Mouse (Mus musculus): ENCODE data around the gene Fxr2. TPM values are rescaled to one million over a fixed set of nuclear protein-coding genes. Genes with fewer than 3 reads are reported as not detected.

Fxr2 gene
- polyA plus RNA-seq, 1 experiment from 2014 or later = 47.7 TPM

GRCm38 (mm10) chr11:69594853-69595252, 37.9 kb upstream of the Fxr2 start:
- Histone ChIP-seq H3K4me3 (replicated peaks; ENCODE audit: low read length) (no peak overlapping the region), H3K9me3 (ENCODE audit: control insufficient read depth, low read length) (no peaks in the 10 kb centered on the region), H3K4me1 (replicated peaks; ENCODE audit: control insufficient read depth, insufficient read depth, low read length) (peaks cover 8% of the 10 kb centered on the region), H3K27ac (ENCODE audit: low read length) (no peak overlapping the region), H3K36me3 (ENCODE audit: control insufficient read depth, insufficient read depth) (peaks cover 5% of the 10 kb centered on the region; the same call in 1 of the 2 replicates), H3K4me2 (ENCODE audit: low read length) (no peak overlapping the region), H3K9ac (replicated peaks; ENCODE audit: low read depth, low read length) (no peak overlapping the region), H3K27me3 (replicated peaks; ENCODE audit: control insufficient read depth, insufficient read depth, low read length) (no peaks in the 10 kb centered on the region)
- WGBS = 96% methylated on average over 6 of the region's 6 CpGs
- ATAC-seq = no peak

- Histone ChIP-seq H3K27ac (ENCODE audit: low read length) (no peak overlapping the region), H3K4me1 (replicated peaks; ENCODE audit: control insufficient read depth, insufficient read depth, low read length) (peaks cover 17% of the 10 kb centered on the region), H3K4me3 (replicated peaks; ENCODE audit: low read length) (no peak overlapping the region), H3K9ac (replicated peaks; ENCODE audit: low read depth, low read length) (no peak overlapping the region), H3K4me2 (ENCODE audit: low read length) (no peak overlapping the region), H3K27me3 (replicated peaks; ENCODE audit: control insufficient read depth, insufficient read depth, low read length) (no peaks in the 10 kb centered on the region), H3K36me3 (ENCODE audit: control insufficient read depth, insufficient read depth) (peaks cover 3% of the 10 kb centered on the region; the same call in 1 of the 2 replicates), H3K9me3 (ENCODE audit: control insufficient read depth, low read length) (no peaks in the 10 kb centered on the region)
- 11% methylated on average over 9 of the region's 9 CpGs for WGBS
- no peak for ATAC-seq
Observed at GRCm38 (mm10) chr11:69599436-69599835, 33.4 kb upstream of the Fxr2 start.

- no peaks in the 10 kb centered on the region for H3K9me3 ChIP-seq (ENCODE audit: control insufficient read depth, low read length)
Observed at GRCm38 (mm10) chr11:69600098-69600497, 32.7 kb upstream of the Fxr2 start.

DNA sequence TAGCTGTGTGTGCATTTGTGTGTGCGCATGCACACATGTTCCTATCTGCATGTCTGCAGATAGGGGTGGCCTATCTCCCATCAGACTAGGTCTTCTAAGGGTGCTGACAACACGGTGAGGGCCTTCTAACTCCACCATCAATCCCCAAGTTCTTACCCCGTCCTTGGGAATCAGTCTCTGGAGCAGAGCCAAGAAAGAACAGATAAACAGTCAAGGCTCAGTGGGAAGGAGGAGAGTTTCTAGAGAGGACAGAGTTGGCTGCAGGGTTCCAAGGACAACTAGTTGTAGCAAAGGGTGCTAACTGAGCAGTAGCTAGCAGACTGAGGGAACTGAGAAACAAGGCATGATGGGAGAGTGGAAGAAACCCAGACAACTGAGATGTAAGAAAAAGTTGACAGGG, 31.0 kb upstream of the Fxr2 start:
- 84% methylated on average over 3 of the region's 3 CpGs for WGBS
- Histone ChIP-seq H3K9ac (replicated peaks; ENCODE audit: low read depth, low read length) (no peak overlapping the region), H3K27me3 (replicated peaks; ENCODE audit: control insufficient read depth, insufficient read depth, low read length) (no peaks in the 10 kb centered on the region), H3K4me2 (ENCODE audit: low read length) (no peak overlapping the region), H3K36me3 (ENCODE audit: control insufficient read depth, insufficient read depth) (peaks cover 3% of the 10 kb centered on the region; the same call in 1 of the 2 replicates), H3K4me1 (replicated peaks; ENCODE audit: control insufficient read depth, insufficient read depth, low read length) (peaks cover 27% of the 10 kb centered on the region), H3K4me3 (replicated peaks; ENCODE audit: low read length) (no peak overlapping the region), H3K9me3 (ENCODE audit: control insufficient read depth, low read length) (no peaks in the 10 kb centered on the region), H3K27ac (ENCODE audit: low read length) (no peak overlapping the region)
- no peak for ATAC-seq

More at GRCm38 (mm10) chr11:69600098-69600497, 32.7 kb upstream of the Fxr2 start:
- no peak overlapping the region for H3K4me2 ChIP-seq (ENCODE audit: low read length)
- peaks cover 3% of the 10 kb centered on the region; the same call in 1 of the 2 replicates for H3K36me3 ChIP-seq (ENCODE audit: control insufficient read depth, insufficient read depth)
- 8% methylated on average over 6 of the region's 6 CpGs for WGBS
- ATAC-seq = 0 out of 2 replicates have a peak, but pooled peaks have one; percentile 38
- H3K27ac ChIP-seq (ENCODE audit: low read length) = no peak overlapping the region; the same call in 1 of the 2 replicates
- no peaks in the 10 kb centered on the region for H3K27me3 ChIP-seq (replicated peaks; ENCODE audit: control insufficient read depth, insufficient read depth, low read length)
- H3K4me1 ChIP-seq (replicated peaks; ENCODE audit: control insufficient read depth, insufficient read depth, low read length) = peaks cover 23% of the 10 kb centered on the region
- H3K4me3 ChIP-seq (replicated peaks; ENCODE audit: low read length) = no peak overlapping the region
- no peak overlapping the region for H3K9ac ChIP-seq (replicated peaks; ENCODE audit: low read depth, low read length)

- H3K4me2 ChIP-seq (ENCODE audit: low read length) = no peak overlapping the region
- H3K27me3 ChIP-seq (replicated peaks; ENCODE audit: control insufficient read depth, insufficient read depth, low read length) = no peaks in the 10 kb centered on the region
Observed at GRCm38 (mm10) chr11:69603516-69603915, 29.3 kb upstream of the Fxr2 start.

GRCm38 (mm10) chr11:69604347-69604746, 28.4 kb upstream of the Fxr2 start:
- 49% methylated on average over 3 of the region's 3 CpGs for WGBS
- peaks cover 26% of the 10 kb centered on the region for H3K4me1 ChIP-seq (replicated peaks; ENCODE audit: control insufficient read depth, insufficient read depth, low read length)

More at GRCm38 (mm10) chr11:69603516-69603915, 29.3 kb upstream of the Fxr2 start:
- no peaks in the 10 kb centered on the region for H3K9me3 ChIP-seq (ENCODE audit: control insufficient read depth, low read length)
- peaks cover 27% of the 10 kb centered on the region for H3K4me1 ChIP-seq (replicated peaks; ENCODE audit: control insufficient read depth, insufficient read depth, low read length)
- ATAC-seq = no peak
- H3K9ac ChIP-seq (replicated peaks; ENCODE audit: low read depth, low read length) = no peak overlapping the region
- no peak overlapping the region for H3K27ac ChIP-seq (ENCODE audit: low read length)
- H3K36me3 ChIP-seq (ENCODE audit: control insufficient read depth, insufficient read depth) = peaks cover 3% of the 10 kb centered on the region; the same call in 1 of the 2 replicates
- 85% methylated on average over 8 of the region's 8 CpGs for WGBS
- H3K4me3 ChIP-seq (replicated peaks; ENCODE audit: low read length) = no peak overlapping the region

GRCm38 (mm10) chr11:69604795-69605664, 27.8 kb upstream of the Fxr2 start:
- ATAC-seq = peak; percentile 64
- H3K36me3 ChIP-seq (ENCODE audit: control insufficient read depth, insufficient read depth) = peaks cover 3% of the 10 kb centered on the region; the same call in 1 of the 2 replicates
- WGBS = under 1% methylated on average over 57 of the region's 73 CpGs
- no peaks in the 10 kb centered on the region for H3K9me3 ChIP-seq (ENCODE audit: control insufficient read depth, low read length)
- H3K4me3 ChIP-seq (replicated peaks; ENCODE audit: low read length) = peak overlapping the region; percentile 80
- no peaks in the 10 kb centered on the region for H3K27me3 ChIP-seq (replicated peaks; ENCODE audit: control insufficient read depth, insufficient read depth, low read length)
- H3K9ac ChIP-seq (replicated peaks; ENCODE audit: low read depth, low read length) = peak overlapping the region; percentile 84
- peak overlapping the region; percentile 65 for H3K27ac ChIP-seq (ENCODE audit: low read length)
- H3K4me2 ChIP-seq (ENCODE audit: low read length) = peak overlapping the region; percentile 99
- H3K4me1 ChIP-seq (replicated peaks; ENCODE audit: control insufficient read depth, insufficient read depth, low read length) = peaks cover 23% of the 10 kb centered on the region

More at GRCm38 (mm10) chr11:69604347-69604746, 28.4 kb upstream of the Fxr2 start:
- H3K36me3 ChIP-seq (ENCODE audit: control insufficient read depth, insufficient read depth) = peaks cover 3% of the 10 kb centered on the region; the same call in 1 of the 2 replicates
- no peak overlapping the region; the same call in 1 of the 2 replicates for H3K27ac ChIP-seq (ENCODE audit: low read length)
- H3K9me3 ChIP-seq (ENCODE audit: control insufficient read depth, low read length) = no peaks in the 10 kb centered on the region
- peak overlapping the region; percentile 80 for H3K4me3 ChIP-seq (replicated peaks; ENCODE audit: low read length)
- H3K9ac ChIP-seq (replicated peaks; ENCODE audit: low read depth, low read length) = peak overlapping the region; percentile 84
- ATAC-seq = no peak
- H3K27me3 ChIP-seq (replicated peaks; ENCODE audit: control insufficient read depth, insufficient read depth, low read length) = no peaks in the 10 kb centered on the region
- H3K4me2 ChIP-seq (ENCODE audit: low read length) = peak overlapping the region; percentile 99

DNA sequence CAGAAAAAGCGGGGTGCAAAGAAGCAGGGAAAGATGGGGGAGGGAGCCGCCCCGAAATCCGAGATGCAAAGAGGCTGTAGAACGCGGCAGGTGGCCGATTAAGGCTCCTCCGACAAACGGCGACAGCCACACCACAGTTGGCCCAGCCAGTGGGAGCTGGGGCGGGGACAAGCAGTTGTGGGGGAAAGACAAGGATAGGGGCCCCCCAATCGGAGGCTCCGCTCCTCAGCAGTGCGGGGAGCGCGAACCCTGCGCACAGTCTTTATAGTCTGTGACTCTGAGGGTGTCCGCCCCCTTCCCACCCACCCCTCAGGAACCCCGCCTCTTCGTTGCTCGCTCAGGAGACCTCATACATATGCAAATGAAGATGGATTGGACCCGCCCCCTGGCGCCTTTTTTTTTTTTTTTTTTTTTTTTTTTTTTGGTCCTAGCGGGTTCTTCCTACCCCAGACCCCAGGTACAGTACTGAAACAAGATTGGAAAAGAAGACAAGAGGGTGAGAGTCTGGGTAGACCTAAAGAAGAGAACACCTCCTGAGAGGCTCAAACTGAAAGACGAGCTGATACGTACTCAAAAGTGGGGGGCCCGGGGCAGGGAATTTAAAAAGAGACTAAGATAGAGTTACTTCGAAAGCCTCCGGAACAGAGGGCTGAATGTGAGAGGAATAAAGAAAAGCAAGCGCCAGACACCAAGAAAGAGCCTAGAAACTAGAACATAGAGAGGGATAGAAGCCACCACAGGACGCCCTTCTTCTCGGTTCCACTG, 26.9 kb upstream of the Fxr2 start, which contains the start of gene Atp1b2:
Gene Atp1b2 (minus strand): TSS at position 217 of the 765 bp plus-strand sequence.
- peak within 1 kb of the TSS; percentile 80 for H3K4me3 ChIP-seq (replicated peaks; ENCODE audit: low read length)
- peak within 1 kb of the TSS; percentile 65 for H3K27ac ChIP-seq (ENCODE audit: low read length)
- peaks cover 17% of the 10 kb centered on the region for H3K4me1 ChIP-seq (replicated peaks; ENCODE audit: control insufficient read depth, insufficient read depth, low read length)
- peak within 1 kb of the TSS; percentile 99 for H3K4me2 ChIP-seq (ENCODE audit: low read length)
- H3K27me3 ChIP-seq (replicated peaks; ENCODE audit: control insufficient read depth, insufficient read depth, low read length) = no peaks in the 10 kb centered on the region
- H3K9ac ChIP-seq (replicated peaks; ENCODE audit: low read depth, low read length) = peak within 1 kb of the TSS; percentile 84
- ATAC-seq = peak; percentile 95
- H3K9me3 ChIP-seq (ENCODE audit: control insufficient read depth, low read length) = no peaks in the 10 kb centered on the region
- 1% methylated on average over 32 of the region's 32 CpGs for WGBS
- peaks cover 3% of the 10 kb centered on the region; the same call in 1 of the 2 replicates for H3K36me3 ChIP-seq (ENCODE audit: control insufficient read depth, insufficient read depth)

DNA sequence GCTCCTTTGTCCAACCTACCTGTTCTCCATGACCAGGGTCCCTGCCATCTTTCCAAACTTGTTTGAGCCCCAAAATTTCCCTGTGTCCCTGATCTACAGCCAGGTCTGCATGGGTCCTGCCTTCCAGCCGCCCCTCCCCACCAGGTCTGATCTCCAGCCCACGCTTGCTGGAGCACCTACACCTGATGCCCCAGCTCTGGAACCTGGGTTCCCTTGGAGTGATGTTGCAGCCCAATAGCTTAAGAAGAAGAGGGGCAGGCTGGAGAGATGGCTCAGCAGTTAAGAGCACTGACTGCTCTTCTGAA, 26.3 kb upstream of the Fxr2 start:
- ATAC-seq = no peak
- 0 out of 2 replicates have a peak overlapping the region, but pooled peaks have one; percentile 22 for H3K9ac ChIP-seq (replicated peaks; ENCODE audit: low read depth, low read length)
- WGBS = 59% methylated on average over 2 of the region's 2 CpGs

More for the DNA sequence above, 26.3 kb upstream of the Fxr2 start:
- peak overlapping the region; percentile 99 for H3K4me2 ChIP-seq (ENCODE audit: low read length)
- H3K4me3 ChIP-seq (replicated peaks; ENCODE audit: low read length) = peak overlapping the region; percentile 80
- peak overlapping the region; percentile 28; the same call in 1 of the 2 replicates for H3K27ac ChIP-seq (ENCODE audit: low read length)
- peaks cover 17% of the 10 kb centered on the region for H3K4me1 ChIP-seq (replicated peaks; ENCODE audit: control insufficient read depth, insufficient read depth, low read length)
- no peaks in the 10 kb centered on the region for H3K9me3 ChIP-seq (ENCODE audit: control insufficient read depth, low read length)
- peaks cover 3% of the 10 kb centered on the region; the same call in 1 of the 2 replicates for H3K36me3 ChIP-seq (ENCODE audit: control insufficient read depth, insufficient read depth)
- H3K27me3 ChIP-seq (replicated peaks; ENCODE audit: control insufficient read depth, insufficient read depth, low read length) = no peaks in the 10 kb centered on the region

Measured in forebrain, embryonic 16.5 days (tissue).